Mouse (Mus musculus) layer of hippocampus, postnatal 25 days (tissue): ENCODE measurements around the gene Tmf1. TPM values are rescaled to one million over a fixed set of nuclear protein-coding genes. Genes with fewer than 3 reads are reported as not detected.
A peak's percentile ranks its signal among the peaks of the same experiment; 100 is the strongest.

ENCODE experiments used
- DNase-seq, 2 experiments: peaks; one replicate each; pipeline ENCODE4 v3.0.0; 2022; ENCODE audit warnings: mixed read lengths in 2 of 2, low spot score in 1 of 2; ENCODE audit errors: extremely low spot score in 1 of 2
- total RNA-seq, 2 experiments: library from RNA; stranded (reverse); gene quantifications; 2 replicates each; pipeline ENCODE4 v1.2.3; 2021

Tmf1 gene
- total RNA-seq, result 10 to 100 TPM; 52.0 to 53.2 TPM

DNA sequence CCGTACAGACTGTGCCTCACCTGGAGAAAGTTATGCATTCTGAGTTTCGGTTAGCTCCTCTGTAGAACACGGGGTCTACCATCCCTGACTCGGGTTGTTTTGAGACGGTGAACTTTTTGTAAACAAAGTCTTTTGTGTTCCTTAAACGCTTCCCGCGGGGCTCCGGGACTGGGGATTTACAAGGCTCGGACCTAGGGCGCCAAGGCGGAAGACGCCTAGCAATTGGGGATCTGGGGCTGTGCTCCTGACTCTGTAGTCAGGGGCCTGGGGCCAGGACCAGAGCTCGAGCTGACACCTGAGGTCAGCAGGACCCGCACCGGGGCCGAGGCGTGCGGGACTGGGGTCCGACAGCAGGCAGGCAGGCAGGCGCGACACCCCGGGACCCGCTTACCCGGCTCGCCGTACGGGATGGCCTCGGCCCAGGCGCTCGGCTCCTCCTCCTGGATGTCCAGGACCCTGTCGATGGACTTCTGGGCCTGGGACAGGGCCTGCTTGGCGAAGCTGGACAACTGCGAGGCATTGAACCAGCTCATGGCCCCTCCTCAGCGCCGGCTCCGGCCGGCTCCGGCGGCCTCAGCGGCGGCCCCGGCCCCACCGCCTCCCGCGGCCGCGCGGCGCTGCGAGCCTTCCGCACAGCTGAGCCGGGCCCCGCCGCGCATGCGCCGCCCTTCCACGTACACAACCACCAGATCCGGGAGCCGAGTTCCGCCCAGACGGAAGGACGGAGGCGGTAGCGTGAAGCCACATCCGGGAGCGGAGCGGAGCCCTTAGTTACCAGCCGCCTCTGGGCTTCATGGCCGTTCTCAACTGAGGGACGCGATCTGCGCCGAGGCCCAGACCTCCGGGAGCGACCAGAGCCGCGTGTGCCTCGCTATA, at the start of gene Tmf1:
Gene Tmf1, minus strand, starts transcription at position 632 of the 876 bp plus-strand sequence.
- DNase-seq, result peak; percentile 90 to 94

DNA sequence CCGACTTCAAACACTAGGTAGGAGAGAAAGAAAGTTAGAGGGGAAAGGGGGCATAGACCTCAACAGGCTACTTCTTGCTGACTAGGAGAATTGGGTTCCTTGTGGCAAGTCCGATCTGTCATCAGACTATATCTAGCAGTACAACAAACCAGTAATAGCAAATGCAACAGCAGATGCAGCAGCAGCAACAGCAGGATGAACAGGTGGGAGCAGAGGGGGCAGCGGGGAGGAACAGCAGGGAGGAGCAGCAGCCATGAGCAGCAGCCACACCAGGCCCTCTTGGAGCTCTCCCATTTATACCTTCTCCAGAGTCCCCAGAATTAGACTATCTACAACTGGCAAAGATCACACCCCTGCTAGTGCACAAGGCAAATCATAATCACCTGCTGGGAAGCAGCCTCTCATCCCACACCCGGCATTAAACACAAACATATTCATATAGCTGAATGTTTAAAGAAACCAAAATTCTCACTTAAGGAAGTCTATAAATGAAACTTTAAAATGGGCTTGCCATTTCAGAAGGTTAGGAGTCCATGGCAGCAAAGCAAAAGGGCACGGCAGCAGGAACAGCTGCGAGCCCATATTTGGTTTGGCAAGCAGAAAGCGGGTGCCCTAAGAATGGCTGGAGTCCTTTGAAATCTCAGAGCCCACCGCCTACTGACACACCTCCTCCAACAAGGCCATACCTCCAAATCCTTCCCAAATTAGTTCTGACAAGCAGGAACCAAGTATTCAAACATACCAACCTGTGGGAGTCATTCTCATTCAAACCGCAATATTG, 48.3 kb upstream of the Tmf1 start:
- no peak for DNase-seq

DNA sequence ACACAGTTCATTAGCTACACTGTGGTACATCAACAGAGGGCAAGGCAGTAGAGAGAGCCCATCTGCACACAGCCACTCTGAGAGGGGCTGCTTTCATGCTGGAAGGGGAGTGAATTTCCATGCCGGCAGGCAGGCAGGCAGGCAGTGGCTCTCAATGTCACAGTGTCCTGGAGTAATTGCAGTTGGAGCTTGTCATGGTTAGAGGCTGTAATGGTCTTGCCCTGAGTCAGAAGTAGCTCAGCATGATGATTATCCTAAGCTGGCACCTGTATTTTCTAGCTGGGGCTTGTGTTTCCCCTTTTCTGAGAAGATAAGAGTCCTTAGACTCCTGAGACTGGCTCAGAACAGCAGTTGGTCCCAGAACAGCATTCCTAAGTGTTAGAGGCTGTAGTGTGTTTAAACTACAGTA, 47.2 kb upstream of the Tmf1 start:
- no peak for DNase-seq

DNA sequence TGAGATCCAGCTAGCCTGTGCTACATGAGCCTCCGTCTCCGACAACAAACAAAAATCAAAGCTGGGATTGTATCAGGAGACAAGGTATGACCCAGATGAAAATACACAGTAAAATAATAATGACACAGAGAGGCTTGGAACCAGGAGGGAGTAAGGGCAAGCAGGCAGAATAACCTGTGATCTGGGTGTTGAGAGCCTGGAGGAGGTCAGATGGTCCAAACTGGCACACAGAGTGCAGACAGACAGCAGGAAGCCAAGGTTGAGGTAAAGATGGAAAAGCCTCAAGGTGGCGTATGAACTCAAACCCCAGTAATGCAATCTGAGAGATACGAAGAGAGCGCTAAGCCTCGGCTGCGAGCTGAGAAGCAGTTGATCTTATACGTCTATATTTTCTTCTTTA, 45.6 kb upstream of the Tmf1 start:
- no peak for DNase-seq

DNA sequence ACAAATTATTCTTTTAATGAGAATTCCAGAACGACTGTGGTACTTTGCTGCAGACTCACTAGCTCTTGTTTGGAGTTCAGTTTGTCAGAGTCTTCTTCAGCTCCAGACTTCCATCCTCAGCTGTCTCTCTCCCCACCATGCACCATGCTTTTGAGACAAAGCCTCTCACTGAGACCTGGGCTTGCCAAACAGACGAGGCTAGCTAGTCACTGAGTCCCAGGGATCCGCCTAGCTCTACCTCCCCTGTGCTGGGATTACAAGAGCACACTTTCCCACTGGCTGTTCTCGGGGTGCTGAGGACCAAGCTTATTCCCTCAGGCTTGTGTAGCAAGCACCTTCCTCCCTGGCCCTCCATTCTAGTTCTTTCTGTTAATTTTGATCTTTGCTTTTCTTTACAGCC, 44.6 kb upstream of the Tmf1 start:
- no peak for DNase-seq

DNA sequence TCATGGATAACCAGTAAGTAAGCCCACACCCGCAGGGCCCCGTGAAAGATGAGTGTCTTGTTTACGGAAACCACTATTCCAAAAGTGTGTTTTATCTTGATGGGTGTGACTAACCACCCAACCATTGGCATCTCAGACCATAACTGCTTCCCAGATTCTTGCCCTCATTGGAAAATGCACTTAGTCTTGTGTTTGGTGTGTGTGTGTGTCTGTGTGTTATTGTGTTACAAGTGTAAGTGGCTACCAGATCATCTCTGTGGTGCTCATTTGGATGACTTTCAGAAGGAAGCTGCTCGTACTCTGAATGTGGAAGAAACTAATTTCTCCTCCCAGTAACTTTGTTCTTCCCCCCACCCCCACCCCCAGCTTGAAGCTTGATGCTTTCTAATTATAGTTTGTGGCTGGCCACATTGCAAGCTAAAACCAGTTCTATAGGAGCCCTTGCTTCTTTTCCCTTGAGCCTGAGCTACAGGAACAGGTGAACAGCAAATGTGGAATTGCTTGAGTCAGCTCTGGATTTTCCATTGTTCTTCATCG, 44.1 kb upstream of the Tmf1 start:
- DNase-seq, result no peak

DNA sequence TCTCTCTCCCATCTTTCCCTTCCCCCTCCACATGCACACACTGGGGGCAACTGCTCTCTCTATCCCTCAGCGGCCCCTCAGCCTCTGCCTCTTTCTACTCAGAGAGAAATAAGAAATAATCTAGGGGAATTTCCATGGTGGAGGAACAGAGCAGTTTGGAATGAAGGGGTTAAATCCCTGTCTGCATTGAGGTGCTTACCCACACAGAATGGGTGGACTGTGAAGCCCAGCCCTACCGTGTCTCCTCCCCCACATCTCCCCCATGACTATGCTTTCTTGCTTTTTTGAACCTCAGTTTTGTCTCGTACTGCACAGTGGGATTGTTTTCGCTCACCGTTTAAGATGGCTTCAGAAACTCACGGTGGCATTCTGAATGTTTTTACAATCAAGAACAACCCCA, 43.4 kb upstream of the Tmf1 start:
- DNase-seq, result no peak

DNA sequence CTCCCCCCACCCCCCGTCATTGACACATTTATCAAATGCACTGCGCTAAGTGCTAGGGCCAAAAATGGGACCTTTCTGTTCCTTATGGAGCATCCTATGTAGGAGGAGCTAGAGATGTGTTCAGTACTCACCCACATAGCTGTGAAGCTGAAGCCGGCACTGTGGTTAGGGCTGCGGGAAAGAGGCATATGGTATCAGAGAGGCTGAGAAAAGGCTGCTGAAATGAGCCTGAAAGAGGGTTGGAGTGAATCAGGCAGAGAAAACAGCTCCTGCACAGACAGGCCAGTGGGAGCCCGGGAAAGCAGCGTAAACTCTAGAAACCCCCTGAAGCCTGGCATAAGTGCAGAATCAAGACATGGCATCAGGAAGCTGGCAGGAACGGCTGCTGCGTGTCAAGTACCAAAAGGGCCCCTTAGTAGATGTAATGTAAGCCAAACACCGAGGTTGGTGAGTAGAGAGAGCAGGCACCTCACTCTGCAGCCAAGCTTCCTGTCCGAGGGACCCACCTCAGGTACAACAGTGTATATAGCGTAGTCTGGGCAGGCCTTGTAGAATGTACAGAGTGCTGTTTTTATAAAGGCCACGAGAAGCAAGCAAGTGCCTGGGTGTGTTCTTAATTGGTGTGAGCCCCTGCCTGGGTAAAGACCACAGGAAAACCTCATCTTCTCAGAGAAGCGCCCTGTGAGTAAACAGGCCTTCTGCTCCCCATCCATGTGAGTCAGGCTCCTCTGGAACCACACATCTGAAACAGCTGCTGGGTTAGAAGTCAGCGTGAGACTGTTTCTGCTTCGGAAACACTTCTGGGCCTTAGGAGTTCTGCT, 42.5 kb upstream of the Tmf1 start:
- peak in 1 of 2 experiments; percentile 25 for DNase-seq

DNA sequence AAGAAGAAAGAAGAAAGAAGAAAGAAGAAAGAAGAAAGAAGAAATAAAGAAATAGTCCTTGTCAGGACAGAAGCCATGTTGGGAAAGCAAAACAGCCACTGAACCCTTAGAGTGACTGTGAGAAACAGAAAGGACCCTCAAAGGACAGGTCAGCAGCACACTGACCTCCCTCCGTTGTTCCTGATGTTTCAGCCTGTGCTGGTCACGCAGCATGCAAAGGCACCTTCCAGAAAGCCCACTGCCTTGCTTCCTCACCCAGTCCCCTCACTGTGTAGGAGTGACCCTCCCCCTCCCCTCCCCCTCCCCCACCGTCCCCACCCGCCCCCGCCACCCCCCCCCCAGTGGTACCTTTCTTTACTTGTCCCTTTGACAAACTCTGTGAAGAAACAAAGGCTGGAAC, 41.8 kb upstream of the Tmf1 start:
- DNase-seq, result no peak

DNA sequence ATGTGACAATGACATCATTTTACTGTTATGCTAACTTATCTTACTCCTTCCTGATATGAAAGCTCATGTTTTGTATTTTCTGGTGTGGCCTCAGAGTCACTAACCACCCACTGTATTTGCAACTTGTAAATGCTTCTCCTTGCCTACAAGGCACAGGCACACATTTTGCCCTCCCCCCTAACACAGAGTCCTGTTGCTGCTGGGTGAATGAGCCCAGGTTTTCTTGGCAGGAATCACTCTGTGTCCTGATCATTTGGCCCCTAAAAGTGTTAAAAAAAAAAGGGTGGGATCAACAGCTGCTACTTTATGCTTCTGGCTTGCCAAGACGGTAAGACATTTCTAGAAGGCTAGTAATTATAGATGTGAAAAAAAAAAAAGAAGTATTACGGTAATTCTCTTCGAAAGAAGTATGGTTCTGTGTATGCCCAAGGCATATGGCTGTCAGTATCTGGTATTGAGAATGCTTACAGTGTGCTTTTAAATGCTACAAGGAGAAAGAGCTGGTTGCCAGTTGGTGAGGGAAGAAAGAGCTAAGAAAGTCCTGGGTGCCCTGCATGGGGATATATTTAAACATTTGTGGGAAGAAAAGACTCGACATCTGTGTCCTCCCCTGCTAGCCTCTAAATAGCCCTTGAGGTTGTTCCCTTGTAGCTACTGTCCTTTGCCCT, 37.4 kb upstream of the Tmf1 start:
- DNase-seq, result no peak

DNA sequence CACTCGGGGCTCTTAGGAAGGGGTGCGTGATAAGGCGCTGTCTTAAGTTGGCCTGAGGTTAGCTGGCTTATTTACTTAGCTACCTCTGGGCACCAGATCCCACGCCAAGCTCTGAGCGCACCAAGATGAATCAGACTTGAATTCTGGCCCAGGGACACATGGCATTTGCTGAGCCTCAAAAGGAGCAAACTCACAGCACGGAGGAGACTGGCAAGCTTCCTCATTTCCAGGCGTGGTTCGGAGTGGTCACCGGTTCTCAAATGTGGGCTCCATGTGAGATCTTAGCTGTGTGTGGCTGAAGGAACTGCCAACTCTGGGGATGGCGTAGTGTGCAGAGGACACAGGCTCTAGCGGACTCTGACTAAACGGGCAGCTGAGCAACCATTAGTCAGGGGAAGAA, 33.1 kb upstream of the Tmf1 start:
- DNase-seq, result no peak

DNA sequence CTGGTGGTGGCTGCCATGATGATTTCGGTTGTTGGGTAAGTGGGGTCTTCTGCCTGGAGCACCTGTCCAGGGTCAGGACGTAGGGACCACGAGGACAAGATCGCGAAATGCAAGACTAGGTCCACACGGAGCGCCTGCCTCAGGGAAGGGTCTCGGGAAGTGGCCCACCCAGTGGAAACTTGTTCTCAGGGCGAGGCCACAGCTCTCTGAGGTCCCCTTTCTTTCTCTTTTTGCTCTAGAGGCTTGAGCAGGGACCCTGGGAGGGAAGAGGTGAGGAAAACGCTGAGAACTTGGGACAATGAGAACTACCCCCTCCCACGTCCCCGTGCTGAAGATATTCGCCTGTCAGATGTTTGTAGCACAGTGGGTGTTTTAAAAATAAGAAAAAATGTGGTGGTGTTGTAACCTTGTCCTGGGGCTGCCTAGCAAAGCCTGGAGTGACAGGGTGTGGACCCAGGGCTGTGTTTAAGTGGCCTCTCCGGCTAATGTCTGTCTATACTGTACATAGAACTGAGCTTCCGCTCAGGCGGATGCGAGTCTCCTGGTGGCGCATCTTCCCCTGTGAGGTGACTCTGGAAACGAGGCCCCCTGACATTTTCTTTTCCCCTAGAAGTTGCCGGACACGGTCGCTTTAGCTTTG, 32.2 kb upstream of the Tmf1 start:
- DNase-seq, result no peak

DNA sequence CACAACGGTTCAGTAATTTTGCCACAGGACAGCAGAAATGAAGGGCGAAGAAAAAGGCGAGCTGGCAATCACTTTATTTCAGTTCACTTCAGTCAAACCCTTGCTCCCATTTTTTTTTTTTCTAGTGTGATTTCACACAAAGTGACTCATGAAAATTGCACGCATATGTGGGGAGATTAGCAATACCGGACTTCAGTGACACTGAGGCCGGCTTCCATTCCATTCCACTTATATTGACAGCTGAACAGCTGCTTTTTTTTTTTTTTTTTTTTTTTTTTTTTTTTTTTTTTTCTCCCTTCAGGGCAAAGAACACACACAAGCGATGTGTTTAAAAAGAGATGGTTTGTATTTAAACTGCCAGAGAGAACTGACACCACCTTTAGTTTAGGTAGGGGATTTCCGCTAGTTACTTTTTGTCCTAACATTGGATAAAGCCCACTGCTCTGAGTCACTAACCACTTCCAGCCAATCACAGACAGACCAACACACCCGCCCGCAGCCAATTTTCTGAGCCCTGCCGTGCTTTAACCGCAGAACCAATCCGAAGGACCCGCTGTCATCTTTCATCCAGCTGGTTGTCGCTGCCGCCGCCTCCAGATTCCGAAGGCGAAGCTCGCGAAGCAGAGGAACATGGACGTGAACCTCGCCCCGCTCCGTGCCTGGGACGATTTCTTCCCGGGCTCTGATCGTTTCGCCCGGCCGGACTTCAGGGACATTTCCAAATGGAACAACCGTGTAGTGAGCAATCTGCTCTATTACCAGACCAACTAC, 31.5 kb upstream of the Tmf1 start, which contains the start of gene Arl6ip5:
Gene Arl6ip5, plus strand, starts transcription at position 499 of the 771 bp plus-strand sequence.
- DNase-seq, result peak; percentile 74 to 75

DNA sequence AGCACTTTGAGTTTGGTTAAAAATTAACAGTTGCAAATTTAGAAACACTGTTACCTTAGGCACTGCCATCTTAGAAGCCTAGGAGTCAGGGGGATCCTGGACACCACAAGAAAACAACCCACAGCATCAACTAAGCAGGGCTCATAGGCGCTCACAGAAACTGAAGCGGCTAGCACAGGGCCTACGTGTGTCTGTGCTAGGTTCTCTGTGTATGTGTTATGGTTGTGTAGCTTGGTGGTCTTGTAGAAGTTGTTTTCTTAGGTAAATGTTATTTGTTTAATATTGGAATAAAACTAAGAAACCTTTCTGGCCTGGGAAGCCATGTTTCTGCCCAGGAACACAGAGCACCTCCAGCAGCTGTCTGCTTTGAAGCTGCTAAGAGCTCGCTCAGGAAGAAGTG, 30.8 kb upstream of the Tmf1 start:
- no peak for DNase-seq

DNA sequence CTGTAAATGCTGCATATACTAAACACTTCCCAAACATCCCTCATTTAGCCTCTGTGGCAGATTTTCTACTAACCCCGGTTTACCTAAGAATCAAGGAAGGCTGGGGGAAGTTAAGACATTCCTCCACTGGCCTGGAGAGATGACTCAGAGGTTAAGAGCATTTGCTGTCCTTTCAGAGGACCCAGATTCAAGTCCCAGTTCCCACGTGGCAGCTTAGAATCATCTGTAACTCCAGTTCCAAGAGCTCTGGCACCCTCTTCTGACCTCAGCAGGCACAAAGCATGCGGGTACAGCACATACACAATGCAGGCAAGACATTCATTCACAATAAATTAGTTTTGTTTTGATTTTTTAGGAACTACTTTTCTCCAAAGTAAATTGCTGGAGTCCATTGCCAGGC, 30.3 kb upstream of the Tmf1 start:
- DNase-seq, result no peak

DNA sequence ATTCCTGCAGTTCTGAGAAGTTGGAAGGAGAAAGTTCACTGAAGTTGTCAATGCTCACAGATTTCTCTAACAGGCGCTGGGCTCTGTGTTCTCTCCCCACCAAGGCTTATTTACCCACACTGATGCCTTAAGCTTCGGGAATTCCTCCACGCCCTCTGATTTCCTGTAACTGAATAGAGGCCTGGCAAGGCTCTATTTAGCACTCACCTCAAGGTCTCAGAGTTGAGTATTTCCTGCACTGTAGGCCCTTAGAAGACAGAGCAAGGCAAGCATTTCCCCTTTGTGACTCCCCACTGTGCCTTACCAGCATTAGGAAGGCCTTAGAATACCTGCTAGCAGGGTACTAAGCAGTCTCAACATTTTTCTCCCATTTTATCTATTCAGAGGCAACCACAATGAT, 29.5 kb upstream of the Tmf1 start:
- no peak for DNase-seq

DNA sequence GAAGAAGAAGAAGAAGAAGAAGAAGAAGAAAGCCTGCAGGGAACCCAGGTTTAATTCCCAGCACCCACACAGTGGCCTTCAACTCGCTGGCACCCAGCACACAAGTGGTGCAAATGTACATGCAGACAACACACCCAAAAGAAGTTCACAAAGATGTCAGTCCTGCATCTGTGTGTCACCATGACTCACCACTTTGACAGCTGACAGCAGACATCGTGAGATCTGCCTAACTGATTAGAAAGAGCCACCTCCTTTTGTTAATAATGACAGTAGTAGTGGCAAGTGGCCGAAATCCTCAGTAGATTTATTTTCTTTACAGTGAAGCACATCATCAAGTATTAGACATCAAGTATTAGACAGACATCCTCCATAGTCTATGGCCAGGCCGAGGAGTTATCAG, 28.2 kb upstream of the Tmf1 start:
- DNase-seq, result no peak

DNA sequence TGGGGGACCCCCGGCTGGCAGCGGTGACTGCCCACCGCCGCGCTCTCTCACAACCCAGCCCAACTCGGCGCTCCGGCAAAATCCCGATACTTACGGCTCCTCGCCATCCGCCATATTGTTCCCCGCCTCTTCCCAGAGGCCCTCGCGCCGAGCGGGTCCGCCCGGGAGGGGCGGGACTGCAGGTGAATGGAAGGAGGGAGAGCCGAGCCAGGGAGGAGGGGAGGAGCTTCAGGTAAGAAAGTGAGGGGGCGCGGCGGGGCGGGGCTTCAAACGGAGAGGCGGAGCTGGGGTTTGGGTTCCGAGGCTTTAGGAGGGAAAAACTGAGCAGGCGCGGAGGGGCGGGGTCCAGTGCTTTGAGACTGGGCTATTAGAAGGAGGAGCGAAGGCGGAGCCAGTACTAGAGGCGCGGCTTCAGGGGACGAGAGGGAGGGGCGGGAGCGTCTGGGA, 26.5 kb upstream of the Tmf1 start, which contains the start of gene Uba3:
Gene Uba3, minus strand, starts transcription at position 209 of the 447 bp plus-strand sequence.
- DNase-seq, result peak; percentile 95 to 97

DNA sequence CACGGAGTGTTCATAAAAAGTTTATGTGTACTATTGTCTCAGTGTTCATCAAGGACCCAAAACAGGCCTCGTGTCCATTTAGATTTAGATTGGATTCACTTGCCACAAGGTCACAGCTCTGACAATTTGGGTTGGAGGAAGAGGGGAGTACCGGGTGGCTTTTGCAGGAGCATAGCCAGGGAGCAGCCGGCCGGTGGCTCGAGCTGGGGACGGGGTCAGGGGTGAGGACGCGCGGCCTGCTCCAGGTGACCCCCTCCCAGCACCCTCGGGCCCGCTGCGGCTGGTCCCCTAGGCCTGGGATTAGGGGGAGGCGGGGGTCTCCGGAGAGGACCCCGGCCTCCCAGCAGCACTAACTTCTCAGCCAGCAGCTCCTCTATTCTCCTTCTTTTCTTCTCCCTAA, 26.0 kb upstream of the Tmf1 start:
- no peak for DNase-seq
